Comparison of ENCODE assay signal across 7 mouse cellular contexts in the genomic region with DNA sequence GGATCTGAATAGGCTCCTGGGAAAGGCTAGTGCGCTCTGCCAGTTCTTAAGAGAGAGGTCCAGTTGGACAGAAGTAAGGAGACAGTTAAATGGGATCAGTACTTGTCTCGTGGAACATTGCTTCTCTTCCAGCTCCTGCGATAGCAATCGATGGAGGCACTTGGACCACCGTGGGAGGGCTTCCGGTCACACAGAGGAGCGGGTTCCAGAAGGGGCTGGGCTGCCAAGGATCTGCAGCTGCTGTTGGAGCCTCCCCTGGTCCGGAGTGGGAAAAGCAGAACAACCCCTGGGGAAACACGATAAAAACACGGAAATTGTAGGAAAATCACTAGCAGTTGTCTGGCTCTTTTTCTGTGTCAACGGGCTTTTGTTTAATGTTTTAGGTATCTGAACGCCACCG.
DNase-seq lines count a peak whose midpoint lies in the region; ATAC-seq and TF ChIP-seq lines count a peak whose summit lies in the region.

No protein-coding gene starts in this region.

- H3K79me2 ChIP-seq in heart, adult 2 months (replicated peaks; ENCODE audit: control insufficient read depth, insufficient read depth, low read length): no peaks in the 10 kb centered on the region

- intact Hi-C loops in heart, adult 2 months (cut with DNase I): loop anchor here (2.0 to 10.0 kb wide), 10 partner anchors 41 to 502 kb away; partner anchors contain the start of gene Spry1

- WGBS in heart, adult 2 months: 19% methylated on average over 13 of the region's 13 CpGs
- WGBS in intestine, postnatal 0 days: 29% methylated on average over 13 of the region's 13 CpGs
- WGBS in limb, embryonic 15.5 days: 18% methylated on average over 13 of the region's 13 CpGs

- 0 out of 2 replicates have a peak, but pooled peaks have one; percentile 12 for TF ChIP-seq CTCF in heart, adult 2 months (IDR thresholded peaks at IDR 0.05)
- TF ChIP-seq CTCF in intestine, postnatal 0 days (IDR thresholded peaks at IDR 0.05; ENCODE audit: low read depth): no peak

- H3K36me3 ChIP-seq in heart, adult 2 months (ENCODE audit: control insufficient read depth, insufficient read depth, low read length): no peaks in the 10 kb centered on the region; the same call in 1 of the 2 replicates
- no peaks in the 10 kb centered on the region for H3K36me3 ChIP-seq in intestine, postnatal 0 days (ENCODE audit: control insufficient read depth, insufficient read depth)
- H3K36me3 ChIP-seq in limb, embryonic 15.5 days: no peaks in the 10 kb centered on the region

- peak; percentile 90 for TF ChIP-seq EP300 in heart, adult 2 months (IDR thresholded peaks at IDR 0.05; ENCODE audit: insufficient read depth, low read depth, low read length)

- DNase-seq in adrenal gland, postnatal 25 days: peak; percentile 19
- peak; percentile 43 for DNase-seq in embryo, embryonic 10.5 days (ENCODE audit: low spot score)
- DNase-seq in heart, adult 2 months: peak; percentile 86 to 90
- DNase-seq in ovary, adult 18-20 months (ENCODE audit: low spot score): peak; percentile 47
- DNase-seq in thymus, adult 18-20 months: no peak

- no peak overlapping the region for H3K4me3 ChIP-seq in heart, adult 2 months
- no peak overlapping the region for H3K4me3 ChIP-seq in intestine, postnatal 0 days (ENCODE audit: low read depth, low read length)
- peak overlapping the region; percentile 15 for H3K4me3 ChIP-seq in limb, embryonic 15.5 days

- no peak for TF ChIP-seq POLR2A in heart, adult 2 months (IDR thresholded peaks at IDR 0.05; ENCODE audit: insufficient read depth, low read depth, low read length)

- H3K27me3 ChIP-seq in heart, adult 2 months (ENCODE audit: control insufficient read depth, insufficient read depth, low read length): no peaks in the 10 kb centered on the region
- H3K27me3 ChIP-seq in intestine, postnatal 0 days (replicated peaks; ENCODE audit: control insufficient read depth, insufficient read depth, low read length): no peaks in the 10 kb centered on the region
- no peaks in the 10 kb centered on the region for H3K27me3 ChIP-seq in limb, embryonic 15.5 days

- peak overlapping the region; percentile 40 for H3K4me2 ChIP-seq in intestine, postnatal 0 days (replicated peaks; ENCODE audit: low read depth)
- peak overlapping the region; percentile 32 for H3K4me2 ChIP-seq in limb, embryonic 15.5 days

- peaks cover 14% of the 10 kb centered on the region for H3K4me1 ChIP-seq in heart, adult 2 months (ENCODE audit: control insufficient read depth, insufficient read depth, low read length)
- H3K4me1 ChIP-seq in intestine, postnatal 0 days (replicated peaks; ENCODE audit: control insufficient read depth, insufficient read depth, low read length): no peaks in the 10 kb centered on the region
- H3K4me1 ChIP-seq in limb, embryonic 15.5 days: peaks cover 26% of the 10 kb centered on the region

- no peak for ATAC-seq in intestine, postnatal 0 days
- peak; percentile 67; the same call in 1 of the 2 replicates for ATAC-seq in limb, embryonic 15.5 days (ENCODE audit: insufficient number of reproducible peaks, low FRiP score, low TSS enrichment, low read depth)

- no peak overlapping the region for H3K9ac ChIP-seq in heart, adult 2 months (ENCODE audit: low read depth, low read length)
- H3K9ac ChIP-seq in intestine, postnatal 0 days (ENCODE audit: low read depth, low read length): no peak overlapping the region
- H3K9ac ChIP-seq in limb, embryonic 15.5 days: no peak overlapping the region

- H3K27ac ChIP-seq in heart, adult 2 months: peak overlapping the region; percentile 19; the same call in 1 of the 2 replicates
- no peak overlapping the region for H3K27ac ChIP-seq in intestine, postnatal 0 days (ENCODE audit: low read depth, low read length)
- peak overlapping the region; percentile 54; the same call in 1 of the 2 replicates for H3K27ac ChIP-seq in limb, embryonic 15.5 days

- no peaks in the 10 kb centered on the region for H3K9me3 ChIP-seq in intestine, postnatal 0 days (ENCODE audit: control insufficient read depth)
- H3K9me3 ChIP-seq in limb, embryonic 15.5 days: no peaks in the 10 kb centered on the region

Comparison
In these comparisons a context has a peak if more than half of its experiments do, and no peak if none do; other contexts are left out.
1. DNase-seq: peak in adrenal gland, postnatal 25 days (single experiment), embryo, embryonic 10.5 days (single experiment), heart, adult 2 months (2 of 2) and ovary, adult 18-20 months (single experiment); none in thymus, adult 18-20 months (0 of 2).